Mouse (Mus musculus) liver, embryonic 12.5 days (tissue): ENCODE measurements around the gene Spag6l. TPM values are rescaled to one million over a fixed set of nuclear protein-coding genes. Genes with fewer than 3 reads are reported as not detected.

Experiments
- ATAC-seq: fragments of 200-750 bp; cut with Nextera tagmentation; 2 replicates; pipeline ENCODE4 v1.8.0; 2017; ENCODE audit warnings: moderate number of reproducible peaks, mild to moderate bottlenecking, moderate library complexity
- H3K27ac ChIP-seq: fragments of 300-500 bp; sonication (generic); 2 replicates; pipeline ENCODE4 v1.5.1; 2016; ENCODE audit warnings: mild to moderate bottlenecking
- H3K27me3 ChIP-seq: fragments of 300-500 bp; sonication (generic); replicated peaks from 2 replicates; pipeline ENCODE4 v1.6.1; 2016; ENCODE audit warnings: mild to moderate bottlenecking, moderate library complexity
- H3K36me3 ChIP-seq: fragments of 300-500 bp; sonication (generic); 2 replicates; pipeline ENCODE4 v1.6.1; 2016; ENCODE audit warnings: mild to moderate bottlenecking, moderate library complexity
- H3K4me1 ChIP-seq: fragments of 300-500 bp; sonication (generic); 2 replicates; pipeline ENCODE4 v1.6.1; 2016
- H3K4me2 ChIP-seq: fragments of 300-500 bp; sonication (generic); 2 replicates; pipeline ENCODE4 v1.6.1; 2016; ENCODE audit warnings: mild to moderate bottlenecking, moderate library complexity
- H3K4me3 ChIP-seq: fragments of 300-500 bp; sonication (generic); 2 replicates; pipeline ENCODE4 v1.5.1; 2016; ENCODE audit warnings: mild to moderate bottlenecking, moderate library complexity
- H3K9ac ChIP-seq: fragments of 300-500 bp; sonication (generic); 2 replicates; pipeline ENCODE4 v1.6.1; 2016; ENCODE audit warnings: mild to moderate bottlenecking, moderate library complexity
- H3K9me3 ChIP-seq: fragments of 300-500 bp; sonication (generic); replicated peaks from 2 replicates; pipeline ENCODE4 v1.6.1; 2016; ENCODE audit warnings: mild to moderate bottlenecking, moderate library complexity
- WGBS: fragments of 180-500 bp; shearing (Covaris S2); methylation state at CpG from one replicate; pipeline ENCODE4 v1.1.7; 2016; ENCODE audit not compliant: insufficient replicate concordance; 5-methylcytosine and 5-hydroxymethylcytosine counted together
- polyA plus RNA-seq: library from polyadenylated mRNA; unstranded; fragments of >200 nt; fragmentation: Nextera tagmentation; extraction: Ambion mirVana; gene quantifications from 2 replicates; pipeline ENCODE4 v1.2.1, GENCODE M21; 2016

Spag6l gene
- polyA plus RNA-seq, 1 experiment from 2014 or later, result not detected

GRCm38 (mm10) chr16:16854836-16855235, 25.6 kb upstream of the Spag6l start:
- Histone ChIP-seq H3K4me3 (no peak overlapping the region), H3K4me2 (no peak overlapping the region), H3K27me3 (no peaks in the 10 kb centered on the region), H3K9me3 (no peaks in the 10 kb centered on the region), H3K9ac (no peak overlapping the region), H3K36me3 (no peaks in the 10 kb centered on the region), H3K4me1 (no peaks in the 10 kb centered on the region), H3K27ac (no peak overlapping the region)
- 12% methylated on average over 6 of the region's 6 CpGs for WGBS
- ATAC-seq, result no peak

DNA sequence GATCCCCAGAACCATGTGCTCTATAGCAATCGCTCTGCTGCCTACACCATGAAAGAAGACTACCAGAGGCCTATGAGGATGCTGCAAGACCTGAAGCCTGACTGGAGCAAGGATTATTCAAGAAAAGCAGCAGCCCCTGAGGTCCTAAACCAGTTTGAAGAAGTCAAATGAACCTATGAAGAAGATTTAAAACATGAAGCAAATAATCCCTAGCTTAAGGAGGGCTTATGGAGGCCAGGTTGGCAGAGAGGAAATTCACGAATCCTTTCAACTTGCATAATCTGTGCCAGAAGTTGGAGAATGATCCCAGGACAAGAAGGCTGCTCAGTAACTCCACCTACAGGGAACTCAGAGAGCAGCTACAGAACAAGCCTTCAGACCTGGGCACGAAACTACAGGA, 23.2 kb upstream of the Spag6l start:
- no peak overlapping the region for H3K4me3 ChIP-seq
- H3K4me2 ChIP-seq, result no peak overlapping the region
- no peaks in the 10 kb centered on the region for H3K4me1 ChIP-seq
- no peaks in the 10 kb centered on the region for H3K27me3 ChIP-seq
- WGBS, result 71% methylated on average over 3 of the region's 3 CpGs
- H3K9me3 ChIP-seq, result no peaks in the 10 kb centered on the region
- no peak overlapping the region for H3K9ac ChIP-seq
- H3K27ac ChIP-seq, result no peak overlapping the region
- no peaks in the 10 kb centered on the region for H3K36me3 ChIP-seq
- ATAC-seq, result no peak

DNA sequence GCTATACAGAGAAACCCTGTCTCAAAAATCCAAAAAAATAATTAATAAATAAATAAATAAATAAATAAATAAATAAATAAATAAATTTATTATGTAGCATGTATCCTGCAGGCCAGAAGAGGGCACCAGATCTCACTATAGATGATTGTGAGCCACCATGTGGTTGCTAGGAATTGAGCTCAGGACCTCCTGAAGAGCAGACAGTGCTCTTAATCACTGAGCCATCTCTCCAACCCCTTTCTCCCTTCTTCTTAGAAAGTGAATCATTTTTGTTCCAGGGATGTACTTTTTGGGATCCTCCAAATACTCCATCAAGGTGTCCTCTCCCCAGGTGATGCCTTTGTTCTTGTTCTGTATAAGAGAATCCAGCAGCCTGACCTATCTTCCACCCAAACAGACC, 19.9 kb upstream of the Spag6l start:
- Histone ChIP-seq H3K9ac (no peak overlapping the region), H3K36me3 (no peaks in the 10 kb centered on the region), H3K4me1 (peaks cover 8% of the 10 kb centered on the region), H3K4me3 (no peak overlapping the region), H3K4me2 (no peak overlapping the region), H3K27me3 (no peaks in the 10 kb centered on the region), H3K9me3 (no peaks in the 10 kb centered on the region), H3K27ac (no peak overlapping the region)
- ATAC-seq, result no peak

GRCm38 (mm10) chr16:16829671-16830070, 415 bp upstream of the Spag6l start:
- H3K9ac ChIP-seq, result no peak overlapping the region
- no peak overlapping the region for H3K4me3 ChIP-seq
- no peaks in the 10 kb centered on the region for H3K9me3 ChIP-seq
- no peak for ATAC-seq
- H3K4me2 ChIP-seq, result peak overlapping the region; percentile 84
- H3K27ac ChIP-seq, result no peak overlapping the region
- no peaks in the 10 kb centered on the region for H3K36me3 ChIP-seq
- peaks cover 11% of the 10 kb centered on the region for H3K4me1 ChIP-seq
- no peaks in the 10 kb centered on the region for H3K27me3 ChIP-seq
- 75% methylated on average over 3 of the region's 3 CpGs for WGBS

DNA sequence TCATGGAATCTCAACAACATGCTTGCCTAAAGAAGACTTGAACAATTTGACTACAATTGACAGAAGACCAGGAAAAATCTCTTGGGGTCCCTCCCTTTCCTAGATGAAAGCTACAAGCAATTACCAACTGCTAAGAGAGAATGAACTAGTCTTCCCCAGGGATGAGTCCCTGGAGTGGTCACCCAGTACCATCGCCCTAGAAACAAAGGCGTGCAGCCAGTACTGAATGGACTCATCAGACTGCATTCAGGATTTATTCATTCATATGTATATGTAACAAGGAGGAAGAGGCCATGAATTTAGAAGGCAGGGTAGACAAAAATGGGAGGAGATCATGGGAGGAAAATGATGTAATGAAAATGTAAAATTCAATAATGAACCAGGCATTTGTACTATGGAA, 3.0 kb downstream of the Spag6l start:
- Histone ChIP-seq H3K27ac (no peak overlapping the region), H3K27me3 (no peaks in the 10 kb centered on the region), H3K36me3 (no peaks in the 10 kb centered on the region), H3K9me3 (no peaks in the 10 kb centered on the region), H3K9ac (no peak overlapping the region), H3K4me2 (no peak overlapping the region), H3K4me3 (no peak overlapping the region), H3K4me1 (peaks cover 11% of the 10 kb centered on the region)
- WGBS, result 89% methylated on average over 2 of the region's 2 CpGs
- no peak for ATAC-seq

DNA sequence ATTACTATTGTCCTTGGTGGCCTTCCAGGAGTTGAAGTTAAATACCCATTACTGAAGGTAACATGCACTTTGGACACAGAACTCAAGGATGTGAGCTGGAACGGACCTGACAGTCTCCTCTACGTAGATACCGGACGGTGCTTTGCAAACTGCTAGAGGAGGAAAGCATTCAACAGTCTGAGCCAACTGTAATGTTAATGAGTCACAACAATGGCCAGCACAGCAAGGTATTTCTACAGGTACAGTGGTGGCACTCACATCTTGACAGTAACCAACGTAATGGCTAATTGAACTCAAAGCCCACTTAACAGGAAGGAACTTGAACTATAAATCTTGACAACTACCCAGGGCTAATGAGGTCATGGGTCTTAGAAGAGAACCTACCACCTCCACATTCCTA, 3.8 kb downstream of the Spag6l start:
- ATAC-seq, result no peak
- Histone ChIP-seq H3K27me3 (no peaks in the 10 kb centered on the region), H3K9ac (no peak overlapping the region), H3K9me3 (no peaks in the 10 kb centered on the region), H3K27ac (no peak overlapping the region), H3K4me3 (no peak overlapping the region), H3K4me1 (peaks cover 11% of the 10 kb centered on the region), H3K36me3 (no peaks in the 10 kb centered on the region), H3K4me2 (no peak overlapping the region)
- 47% methylated on average over 5 of the region's 5 CpGs for WGBS

GRCm38 (mm10) chr16:16806325-16806724, 22.9 kb downstream of the Spag6l start:
- Histone ChIP-seq H3K9me3 (no peaks in the 10 kb centered on the region), H3K4me1 (no peaks in the 10 kb centered on the region), H3K36me3 (no peaks in the 10 kb centered on the region), H3K9ac (no peak overlapping the region), H3K4me3 (no peak overlapping the region), H3K27me3 (no peaks in the 10 kb centered on the region), H3K4me2 (no peak overlapping the region), H3K27ac (no peak overlapping the region)
- no peak for ATAC-seq
- WGBS, result 52% methylated on average over 2 of the region's 2 CpGs

Other genes with a start within 250 kb of the Spag6l start
- gene Fgd4, start 228.9 kb downstream of the Spag6l start, polyA plus RNA-seq, result 2.5 and 3.2 TPM in 2 replicates
- gene Olfr19, start 153.1 kb downstream of the Spag6l start, polyA plus RNA-seq, result not detected in 2 replicates
- gene Igll1, start 34.5 kb upstream of the Spag6l start, polyA plus RNA-seq, result not detected in 2 replicates
- gene Top3b, start 41.3 kb upstream of the Spag6l start, polyA plus RNA-seq, result 40.8 and 42.2 TPM in 2 replicates
- gene Vpreb1, start 41.4 kb upstream of the Spag6l start, polyA plus RNA-seq, result 0.80 and 0.83 TPM in 2 replicates
- gene Ppm1f, start 67.0 kb upstream of the Spag6l start, polyA plus RNA-seq, result 13.8 and 14.4 TPM in 2 replicates
- gene Mapk1, start 153.9 kb upstream of the Spag6l start, polyA plus RNA-seq, result 117 and 123 TPM in 2 replicates
- 2.6 and 3.3 TPM in 2 replicates for gene Ypel1, start 240.2 kb upstream of the Spag6l start, polyA plus RNA-seq